Mouse (Mus musculus) MEL (cell line): ENCODE measurements at regions not wholly inside any gene's neighbourhood (a gene's known extent, or its start where the extent isn't known, plus 50 kb on each side); places are given as distances from the start of the nearest gene placed in this dataset.

Source experiments
- DNase-seq: peaks from one replicate; pipeline ENCODE4 v3.0.0; 2011; ENCODE audit warnings: low read depth, low spot score
- H3K27ac ChIP-seq: 2 replicates; pipeline ENCODE4 v1.5.1; 2012; ENCODE audit warnings: low read depth, mild to moderate bottlenecking, control low read depth, low read length, moderate library complexity; ENCODE audit not compliant: control insufficient read depth
- H3K27me3 ChIP-seq, 2 experiments: fragments of 150-350 bp in 1 of 2; sonication (generic) in 1 of 2; 2 replicates each; pipeline ENCODE4 v1.6.1; 2012; ENCODE audit warnings: low read length in 2 of 2, mild to moderate bottlenecking in 2 of 2, improper control_type of control experiment in 1 of 2, moderate library complexity in 1 of 2; ENCODE audit not compliant: insufficient read depth in 2 of 2, control insufficient read depth in 1 of 2
- H3K36me3 ChIP-seq, 2 experiments: 2 replicates each; pipeline ENCODE4 v1.6.1; 2012 to 2014; ENCODE audit warnings: low read length in 2 of 2, improper control_type of control experiment in 1 of 2, inconsistent platforms in 1 of 2, mild to moderate bottlenecking in 1 of 2; ENCODE audit not compliant: insufficient read depth in 2 of 2, control insufficient read depth in 1 of 2
- H3K4me1 ChIP-seq, 2 experiments: fragments of 150-350 bp in 1 of 2; sonication (generic) in 1 of 2; 2 replicates each; pipeline ENCODE4 v1.6.1; 2012; ENCODE audit warnings: low read length in 2 of 2, improper control_type of control experiment in 1 of 2, mild to moderate bottlenecking in 1 of 2; ENCODE audit not compliant: insufficient read depth in 2 of 2, control insufficient read depth in 1 of 2
- H3K4me3 ChIP-seq, 2 experiments: fragments of 150-350 bp in 1 of 2; sonication (generic) in 1 of 2; 2 replicates each; pipeline ENCODE4 v1.5.1; 2012; ENCODE audit warnings: low read depth in 2 of 2, low read length in 2 of 2, mild to moderate bottlenecking in 2 of 2, moderate library complexity in 2 of 2, control low read depth in 1 of 2, improper control_type of control experiment in 1 of 2; ENCODE audit not compliant: control insufficient read depth in 1 of 2, insufficient read depth in 1 of 2
- H3K79me2 ChIP-seq: 2 replicates; pipeline ENCODE4 v1.6.1; 2012; ENCODE audit warnings: mild to moderate bottlenecking, low read length, moderate library complexity; ENCODE audit not compliant: control insufficient read depth, poor library complexity, insufficient read depth
- H3K9ac ChIP-seq: 2 replicates; pipeline ENCODE4 v1.6.1; 2012; ENCODE audit warnings: low read depth, mild to moderate bottlenecking, control low read depth, low read length, moderate library complexity; ENCODE audit not compliant: control insufficient read depth, poor library complexity, severe bottlenecking
- H3K9me3 ChIP-seq: fragments of 150-350 bp; sonication (generic); replicated peaks from 2 replicates; pipeline ENCODE4 v1.6.1; 2012; ENCODE audit warnings: mild to moderate bottlenecking, low read length, improper control_type of control experiment, moderate library complexity; ENCODE audit not compliant: insufficient read depth
- CHD1 ChIP-seq: IDR thresholded peaks from 2 replicates; pipeline ENCODE4 v1.6.1; 2012; ENCODE audit warnings: low read depth, mild to moderate bottlenecking, inconsistent platforms, low read length, improper control_type of control experiment
- CTCF ChIP-seq, 3 experiments: IDR thresholded peaks in 2 of 3; conservative IDR thresholded peaks in 1 of 3; 2 replicates each; pipeline ENCODE4 v1.5.1; 2011 to 2012; ENCODE audit warnings: low read length in 3 of 3, low read depth in 2 of 3, mild to moderate bottlenecking in 2 of 3, improper control_type of control experiment in 1 of 3, inconsistent platforms in 1 of 3, mixed read lengths in 1 of 3, moderate library complexity in 1 of 3; ENCODE audit not compliant: control insufficient read depth in 1 of 3, insufficient read depth in 1 of 3, poor library complexity in 1 of 3, severe bottlenecking in 1 of 3
- E2F4 ChIP-seq: IDR thresholded peaks from 2 replicates; pipeline ENCODE4 v1.6.1; 2011; ENCODE audit warnings: low read depth, low read length, improper control_type of control experiment, borderline replicate concordance
- GABPA ChIP-seq: IDR thresholded peaks from 2 replicates; pipeline ENCODE4 v1.6.1; 2012; ENCODE audit warnings: low read depth, mild to moderate bottlenecking, inconsistent platforms, low read length, improper control_type of control experiment, moderate library complexity
- GATA1 ChIP-seq: IDR thresholded peaks from 2 replicates; pipeline ENCODE4 v1.6.1; 2011; ENCODE audit warnings: low read depth, low read length, improper control_type of control experiment
- JUND ChIP-seq: IDR thresholded peaks from 2 replicates; pipeline ENCODE4 v1.6.1; 2011; ENCODE audit warnings: low read depth, mild to moderate bottlenecking, improper control_type of control experiment, low read length
- MAFK ChIP-seq: IDR thresholded peaks from 2 replicates; pipeline ENCODE4 v1.6.1; 2011; ENCODE audit warnings: low read depth, mild to moderate bottlenecking, low read length, improper control_type of control experiment, borderline replicate concordance
- MAX ChIP-seq: IDR thresholded peaks from 2 replicates; pipeline ENCODE4 v1.6.1; 2011; ENCODE audit warnings: low read length, improper control_type of control experiment
- MYB ChIP-seq: IDR thresholded peaks from 2 replicates; pipeline ENCODE4 v1.6.1; 2011; ENCODE audit warnings: mild to moderate bottlenecking, low read depth, low read length, improper control_type of control experiment
- MYC ChIP-seq: IDR thresholded peaks from 2 replicates; pipeline ENCODE4 v1.6.1; 2011; ENCODE audit warnings: low read depth, mild to moderate bottlenecking, low read length, improper control_type of control experiment, moderate library complexity
- POLR2AphosphoS2 ChIP-seq: IDR thresholded peaks from 2 replicates; pipeline ENCODE4 v1.6.1; 2011; ENCODE audit warnings: low read length, improper control_type of control experiment
- POLR2AphosphoS5 ChIP-seq: IDR thresholded peaks from 2 replicates; pipeline ENCODE4 v1.6.1; 2012; ENCODE audit warnings: low read depth, borderline replicate concordance, mild to moderate bottlenecking, inconsistent platforms, low read length, moderate library complexity, mixed read lengths
- RAD21 ChIP-seq: IDR thresholded peaks from 2 replicates; pipeline ENCODE4 v1.6.1; 2011; ENCODE audit warnings: mild to moderate bottlenecking, low read depth, low read length, improper control_type of control experiment
- SIN3A ChIP-seq: IDR thresholded peaks from 2 replicates; pipeline ENCODE4 v1.6.1; 2012; ENCODE audit warnings: low read length, improper control_type of control experiment, inconsistent platforms
- TBP ChIP-seq: IDR thresholded peaks from 2 replicates; pipeline ENCODE4 v1.8.0; 2011; ENCODE audit warnings: low read depth, low read length, improper control_type of control experiment
- UBTF ChIP-seq: IDR thresholded peaks from 2 replicates; pipeline ENCODE4 v1.6.1; 2012; ENCODE audit warnings: low read depth, mild to moderate bottlenecking, inconsistent platforms, low read length, improper control_type of control experiment, moderate library complexity, borderline replicate concordance; ENCODE audit not compliant: insufficient read depth
- USF2 ChIP-seq, 2 experiments: IDR thresholded peaks; 2 replicates each; pipeline ENCODE4 v1.6.1; 2011 to 2012; ENCODE audit warnings: improper control_type of control experiment in 2 of 2, low read length in 2 of 2, borderline replicate concordance in 1 of 2, inconsistent platforms in 1 of 2, low read depth in 1 of 2, mild to moderate bottlenecking in 1 of 2; ENCODE audit not compliant: insufficient read depth in 1 of 2
- ZKSCAN1 ChIP-seq: IDR thresholded peaks from 2 replicates; pipeline ENCODE4 v1.6.1; 2012; ENCODE audit warnings: low read depth, mild to moderate bottlenecking, inconsistent platforms, low read length, improper control_type of control experiment, moderate library complexity
- ZNF384 ChIP-seq: IDR thresholded peaks from 2 replicates; pipeline ENCODE4 v1.6.1; 2012; ENCODE audit warnings: low read depth, mild to moderate bottlenecking, inconsistent platforms, low read length, improper control_type of control experiment

DNA sequence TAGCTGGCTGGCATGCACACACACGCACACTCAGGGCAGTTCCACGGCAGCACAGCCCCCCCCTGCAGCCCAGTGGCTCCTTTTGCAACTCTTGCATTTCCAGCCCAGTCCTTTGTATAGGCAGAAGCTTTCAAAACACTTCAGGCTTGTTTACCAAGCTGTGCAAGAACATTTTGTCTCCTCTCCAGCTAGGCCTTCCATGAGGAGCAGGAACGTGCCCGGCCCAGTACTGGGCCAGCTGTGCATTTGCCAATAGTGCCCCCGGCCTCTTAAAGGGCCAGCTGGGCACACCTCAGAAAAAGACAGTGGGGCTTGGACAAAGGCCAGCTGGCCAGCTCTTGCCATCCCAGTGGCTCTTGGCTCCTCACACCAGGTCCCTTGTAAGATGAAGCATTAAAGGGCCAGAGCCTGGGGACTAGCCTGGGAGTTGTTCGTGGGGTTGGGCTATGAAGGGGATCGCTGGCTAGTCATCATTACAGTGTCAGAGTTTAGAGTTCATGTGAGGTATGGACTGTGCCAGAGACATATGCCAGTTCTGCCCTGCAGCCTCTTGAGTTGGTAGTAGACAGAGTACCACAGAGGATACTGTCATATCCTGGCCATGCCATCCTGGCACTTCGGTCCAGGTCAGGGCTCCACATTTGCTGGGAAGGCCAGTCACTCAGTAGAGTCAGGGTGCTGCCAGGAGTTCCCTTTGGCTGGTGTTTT is 77.0 kb upstream of the Rxra start:
- TF ChIP-seq MYB = no peak
- no peak for TF ChIP-seq ZKSCAN1
- no peak for TF ChIP-seq TBP
- no peak for TF ChIP-seq POLR2AphosphoS5
- TF ChIP-seq USF2 (IDR thresholded peaks at IDR 0.05; ENCODE audit: borderline replicate concordance in 1 of 2, insufficient read depth in 1 of 2, low read depth in 1 of 2, low read length in 2 of 2) = no peak
- no peak for TF ChIP-seq CTCF (IDR thresholded peaks at IDR 0.05 in 2 of 3, conservative IDR thresholded peaks at IDR 0.05 in 1 of 3; ENCODE audit: control insufficient read depth in 1 of 3, insufficient read depth in 1 of 3, low read depth in 2 of 3, low read length in 3 of 3, poor library complexity in 1 of 3, severe bottlenecking in 1 of 3)
- TF ChIP-seq MYC = no peak
- TF ChIP-seq GABPA = no peak
- no peak for TF ChIP-seq JUND
- no peak for TF ChIP-seq ZNF384
- H3K27ac ChIP-seq = no peak overlapping the region
- H3K9me3 ChIP-seq = no peaks in the 10 kb centered on the region
- peaks cover 1 to 2% of the 10 kb centered on the region in 2 experiments; a peak in 1 of 4 replicates for H3K27me3 ChIP-seq
- no peak for DNase-seq
- H3K36me3 ChIP-seq = no peaks in the 10 kb centered on the region
- no peak overlapping the region for H3K9ac ChIP-seq
- H3K4me3 ChIP-seq = no peak overlapping the region
- no peaks in the 10 kb centered on the region for H3K4me1 ChIP-seq
- H3K79me2 ChIP-seq = no peaks in the 10 kb centered on the region

DNA sequence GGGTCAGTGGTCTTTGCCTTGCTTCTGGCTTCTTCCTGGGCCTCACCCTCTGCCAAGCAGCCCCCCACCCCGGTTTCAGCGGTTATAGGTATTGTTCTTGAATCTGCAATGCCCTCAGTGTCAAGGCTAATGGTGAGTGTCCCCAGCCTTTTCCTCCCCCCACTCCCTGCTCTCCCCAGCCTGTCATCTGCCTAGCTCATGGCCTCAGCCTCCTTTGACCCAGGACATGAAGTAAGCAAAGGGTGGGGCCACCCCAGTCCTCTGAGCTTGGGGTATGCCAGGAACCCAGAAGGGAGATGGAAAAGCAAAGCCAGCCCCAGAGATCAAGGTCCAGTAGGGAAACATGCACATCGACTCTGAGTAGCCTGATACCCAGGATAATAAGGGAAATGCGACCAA is 76.5 kb upstream of the Rxra start:
- TF ChIP-seq RAD21 = no peak
- Histone ChIP-seq H3K9me3 (no peaks in the 10 kb centered on the region), H3K4me3 (no peak overlapping the region), H3K27ac (no peak overlapping the region), H3K27me3 (peaks cover 1 to 2% of the 10 kb centered on the region in 2 experiments; a peak in 1 of 4 replicates), H3K79me2 (no peaks in the 10 kb centered on the region), H3K9ac (no peak overlapping the region), H3K36me3 (no peaks in the 10 kb centered on the region), H3K4me1 (no peaks in the 10 kb centered on the region)
- DNase-seq = no peak

DNA sequence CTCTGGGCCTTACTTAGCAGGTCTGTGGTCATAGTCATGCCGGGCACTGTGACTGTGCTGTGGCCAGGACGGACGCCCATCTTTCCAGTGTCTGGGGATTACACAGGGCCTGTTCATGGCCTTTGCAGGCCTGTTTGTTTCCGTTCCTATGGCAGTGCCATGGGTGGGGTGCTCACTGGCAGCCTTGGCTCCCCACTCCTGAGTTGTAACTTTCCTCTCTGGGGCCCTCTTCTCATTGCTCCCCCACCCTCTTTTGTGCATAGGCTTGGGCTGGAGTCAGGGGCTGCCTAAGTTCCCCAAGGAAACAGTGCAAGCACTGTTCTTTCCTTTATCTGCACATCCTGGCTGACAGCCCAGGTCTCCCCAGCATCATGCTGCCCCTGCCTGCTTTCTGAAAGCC is 72.9 kb upstream of the Rxra start:
- Histone ChIP-seq H3K79me2 (no peaks in the 10 kb centered on the region), H3K4me1 (no peaks in the 10 kb centered on the region), H3K27me3 (peaks cover 3 to 6% of the 10 kb centered on the region in 2 experiments; a peak in 1 of 4 replicates), H3K36me3 (no peaks in the 10 kb centered on the region), H3K4me3 (no peak overlapping the region), H3K27ac (no peak overlapping the region), H3K9ac (no peak overlapping the region), H3K9me3 (no peaks in the 10 kb centered on the region)
- no peak for DNase-seq
- no peak for TF ChIP-seq CHD1
- TF ChIP-seq E2F4 = no peak
- TF ChIP-seq MAX = no peak
- TF ChIP-seq UBTF = no peak
- no peak for TF ChIP-seq POLR2AphosphoS2
- no peak for TF ChIP-seq JUND
- no peak for TF ChIP-seq USF2 (IDR thresholded peaks at IDR 0.05; ENCODE audit: borderline replicate concordance in 1 of 2, insufficient read depth in 1 of 2, low read depth in 1 of 2, low read length in 2 of 2)
- TF ChIP-seq MYB = no peak
- TF ChIP-seq MAFK = no peak
- no peak for TF ChIP-seq GATA1
- TF ChIP-seq SIN3A = no peak
